Mouse (Mus musculus): ENCODE data around the gene Rec114.

GRCm38 (mm10) chr9:58668171-58668570, 75.6 kb downstream of the Rec114 start:
- TF ChIP-seq ZMIZ1 (IDR thresholded peaks at IDR 0.05; ENCODE audit: low read depth, low read length) = no peak
- TF ChIP-seq JUND (IDR thresholded peaks at IDR 0.05; ENCODE audit: low read depth, low read length) = no peak
- TF ChIP-seq EP300 (IDR thresholded peaks at IDR 0.05; ENCODE audit: low read depth in 1 of 2, low read length in 2 of 2) = no peak

All from MEL (cell line).